Comparison of ENCODE assay signal across 25 mouse cellular contexts in genomic region chr5:8327645-8328269, GRCm38 (mm10).
"Had no signal": no experiment of that assay in that cellular context is flagged by ENCODE, and none has a peak within 500 bp of the region (broad histone marks: within the 10 kb centered on the region; RNA-seq: fewer than 3 reads in every experiment).

No protein-coding gene starts in this region.

- DNase-seq: gastrocnemius, postnatal 14 days; gastrocnemius, postnatal 36 days; heart, adult 11 months; heart, adult 2 months; heart, postnatal 10 days; heart, postnatal 4 days; kidney, adult 11 months; kidney, adult 8-10 months; kidney, postnatal 14 days; kidney, postnatal 36 days; layer of hippocampus, adult 9-11 months; layer of hippocampus, postnatal 36 days; liver; liver, embryonic 13.5 days; liver, postnatal 0 days had no signal

- H3K4me2 ChIP-seq: heart, embryonic 12.5 days; hindbrain, embryonic 13.5 days; hindbrain, embryonic 15.5 days; limb, embryonic 12.5 days; liver, embryonic 11.5 days; liver, embryonic 13.5 days; liver, embryonic 15.5 days had no signal

- H3K4me1 ChIP-seq: heart, embryonic 10.5 days; heart, embryonic 12.5 days; hindbrain, embryonic 13.5 days; hindbrain, embryonic 15.5 days; limb, embryonic 10.5 days; limb, embryonic 12.5 days; liver, embryonic 13.5 days; liver, embryonic 15.5 days had no signal

- H3K9me3 ChIP-seq: heart, embryonic 10.5 days; heart, embryonic 12.5 days; hindbrain, embryonic 13.5 days; hindbrain, embryonic 15.5 days; limb, embryonic 10.5 days; limb, embryonic 12.5 days; liver, embryonic 13.5 days; liver, embryonic 15.5 days had no signal

- H3K36me3 ChIP-seq: heart, embryonic 10.5 days; heart, embryonic 12.5 days; limb, embryonic 10.5 days; liver, embryonic 13.5 days; liver, embryonic 15.5 days had no signal

- H3K27ac ChIP-seq: heart, adult 2 months; heart, embryonic 10.5 days; hindbrain, embryonic 13.5 days; hindbrain, embryonic 15.5 days; hindbrain, postnatal 0 days; limb, embryonic 10.5 days; limb, embryonic 12.5 days; liver, embryonic 13.5 days; liver, embryonic 15.5 days had no signal

- ATAC-seq: hindbrain, postnatal 0 days; intestine, embryonic 16.5 days; liver, postnatal 0 days had no signal

- H3K4me3 ChIP-seq: heart, adult 2 months; heart, embryonic 10.5 days; heart, embryonic 12.5 days; hindbrain, embryonic 13.5 days; hindbrain, embryonic 15.5 days; limb, embryonic 10.5 days; limb, embryonic 12.5 days; liver, embryonic 13.5 days; liver, embryonic 15.5 days had no signal

- H3K9ac ChIP-seq: heart, embryonic 12.5 days; hindbrain, embryonic 13.5 days; hindbrain, embryonic 15.5 days; limb, embryonic 12.5 days; liver, embryonic 13.5 days; liver, embryonic 15.5 days; liver, postnatal 0 days had no signal

- H3K27me3 ChIP-seq: heart, embryonic 12.5 days; hindbrain, embryonic 13.5 days; hindbrain, embryonic 15.5 days; limb, embryonic 12.5 days; liver, embryonic 13.5 days; liver, embryonic 15.5 days had no signal
